In genomic region chr6:140519488-140520159, GRCm38 (mm10) we compare ENCODE assay signal across 8 mouse cellular contexts.
DNase-seq lines count a peak whose midpoint lies in the region; ATAC-seq and TF ChIP-seq lines count a peak whose summit lies in the region.

No protein-coding gene starts in this region.

- H3K4me2 ChIP-seq in hindbrain, embryonic 11.5 days (replicated peaks; ENCODE audit: low read depth, low read length), result no peak overlapping the region
- no peak overlapping the region for H3K4me2 ChIP-seq in liver, embryonic 11.5 days

- ATAC-seq in frontal cortex, adult (ENCODE audit: low TSS enrichment), result peak; percentile 64
- ATAC-seq in hindbrain, embryonic 11.5 days (ENCODE audit: low FRiP score), result peak; percentile 45; the same call in 1 of the 2 replicates
- ATAC-seq in liver, embryonic 11.5 days (replicated peaks; ENCODE audit: low FRiP score), result no peak

- no peak for DNase-seq in frontal cortex, postnatal 10 days (ENCODE audit: low spot score in 2 of 2)
- peak; percentile 18 for DNase-seq in retina, postnatal 1 day
- no peak for DNase-seq in retina, embryonic 14.5 days (ENCODE audit: low spot score)
- DNase-seq in hindbrain, embryonic 11.5 days (ENCODE audit: low spot score), result peak; percentile 36
- DNase-seq in liver, embryonic 11.5 days (ENCODE audit: low spot score), result no peak
- no peak for DNase-seq in right cerebral cortex, adult 2 months (ENCODE audit: low spot score in 2 of 2)

- H3K9me3 ChIP-seq in hindbrain, embryonic 11.5 days (ENCODE audit: control insufficient read depth, low read length), result no peaks in the 10 kb centered on the region
- H3K9me3 ChIP-seq in liver, embryonic 11.5 days (ENCODE audit: control insufficient read depth, low read length), result no peaks in the 10 kb centered on the region

- H3K27me3 ChIP-seq in hindbrain, embryonic 11.5 days (ENCODE audit: control insufficient read depth, insufficient read depth, low read length), result no peaks in the 10 kb centered on the region
- H3K27me3 ChIP-seq in liver, embryonic 11.5 days (replicated peaks; ENCODE audit: control insufficient read depth, insufficient read depth, low read length), result no peaks in the 10 kb centered on the region

- no peak for TF ChIP-seq CTCF in olfactory bulb, adult 2 months (IDR thresholded peaks at IDR 0.05; ENCODE audit: insufficient read depth, low read depth, low read length)

- WGBS in hindbrain, embryonic 11.5 days, result 30% methylated on average over 10 of the region's 10 CpGs
- 29% methylated on average over 10 of the region's 10 CpGs for WGBS in olfactory bulb, adult 2 months
- WGBS in liver, embryonic 11.5 days, result 78% methylated on average over 10 of the region's 10 CpGs

- H3K4me1 ChIP-seq in hindbrain, embryonic 11.5 days (replicated peaks; ENCODE audit: control insufficient read depth, insufficient read depth, low read length), result peaks cover 6% of the 10 kb centered on the region
- peaks cover 33% of the 10 kb centered on the region for H3K4me1 ChIP-seq in olfactory bulb, adult 2 months (ENCODE audit: control insufficient read depth, insufficient read depth, low read length)
- peaks cover 3% of the 10 kb centered on the region for H3K4me1 ChIP-seq in liver, embryonic 11.5 days (replicated peaks; ENCODE audit: control insufficient read depth, insufficient read depth, low read length)

- no peak overlapping the region for H3K4me3 ChIP-seq in hindbrain, embryonic 11.5 days (ENCODE audit: low read depth, low read length)
- H3K4me3 ChIP-seq in olfactory bulb, adult 2 months (ENCODE audit: insufficient read depth, low read depth, low read length), result 0 out of 2 replicates have a peak overlapping the region, but pooled peaks have one; percentile 3
- no peak overlapping the region for H3K4me3 ChIP-seq in liver, embryonic 11.5 days (ENCODE audit: low read depth, low read length)

- no peaks in the 10 kb centered on the region for H3K36me3 ChIP-seq in hindbrain, embryonic 11.5 days (ENCODE audit: control insufficient read depth, insufficient read depth, low read length)
- no peaks in the 10 kb centered on the region for H3K36me3 ChIP-seq in liver, embryonic 11.5 days (ENCODE audit: control insufficient read depth, insufficient read depth, low read length)

- no peak overlapping the region for H3K9ac ChIP-seq in hindbrain, embryonic 11.5 days (ENCODE audit: low read depth, low read length)
- H3K9ac ChIP-seq in liver, embryonic 11.5 days (ENCODE audit: low read depth, low read length), result no peak overlapping the region

- H3K27ac ChIP-seq in hindbrain, embryonic 11.5 days (ENCODE audit: low read depth, low read length), result no peak overlapping the region
- peak overlapping the region; percentile 82 for H3K27ac ChIP-seq in olfactory bulb, adult 2 months (ENCODE audit: insufficient read depth, low read depth, low read length)
- H3K27ac ChIP-seq in liver, embryonic 11.5 days (ENCODE audit: low read depth, low read length), result no peak overlapping the region

- TF ChIP-seq POLR2A in olfactory bulb, adult 2 months (IDR thresholded peaks at IDR 0.05; ENCODE audit: insufficient read depth, low read depth, low read length), result no peak

Comparison
In these comparisons a context has a peak if more than half of its experiments do, and no peak if none do; other contexts are left out.
1. DNase-seq: peak in retina, postnatal 1 day (single experiment) and hindbrain, embryonic 11.5 days (single experiment); none in frontal cortex, postnatal 10 days (0 of 2), retina, embryonic 14.5 days (single experiment), liver, embryonic 11.5 days (single experiment) and right cerebral cortex, adult 2 months (0 of 2).